Comparison of ENCODE assay signal across 12 mouse cellular contexts in genomic region chr2:103719292-103719646, GRCm38 (mm10). TPM values are rescaled to one million over a fixed set of nuclear protein-coding genes. Genes with fewer than 3 reads are reported as not detected.
DNase-seq lines count a peak whose midpoint lies in the region; ATAC-seq lines count a peak whose summit lies in the region.
"Had no signal": no experiment of that assay in that cellular context is flagged by ENCODE, and none has a peak within 500 bp of the region (broad histone marks: within the 10 kb centered on the region; RNA-seq: fewer than 3 reads in every experiment).

No protein-coding gene starts in this region.

- H3K9ac ChIP-seq in embryonic facial prominence, embryonic 11.5 days (replicated peaks; ENCODE audit: low read length), result no peak overlapping the region
- no peak overlapping the region for H3K9ac ChIP-seq in limb, embryonic 11.5 days (ENCODE audit: low read length)
- H3K9ac ChIP-seq in neural tube, embryonic 11.5 days (ENCODE audit: low read length), result no peak overlapping the region
- no peak overlapping the region for H3K9ac ChIP-seq in neural tube, embryonic 15.5 days (replicated peaks)
- H3K9ac ChIP-seq in intestine, embryonic 15.5 days, result no peak overlapping the region
- no peak overlapping the region for H3K9ac ChIP-seq in liver, embryonic 11.5 days (ENCODE audit: low read depth, low read length)
- H3K9ac ChIP-seq: limb, embryonic 15.5 days had no signal

- H3K4me3 ChIP-seq in embryonic facial prominence, embryonic 11.5 days (ENCODE audit: low read depth, low read length), result no peak overlapping the region
- H3K4me3 ChIP-seq in embryonic facial prominence, embryonic 10.5 days, result no peak overlapping the region
- no peak overlapping the region for H3K4me3 ChIP-seq in limb, embryonic 11.5 days (ENCODE audit: low read depth, low read length)
- H3K4me3 ChIP-seq in limb, embryonic 10.5 days, result no peak overlapping the region
- H3K4me3 ChIP-seq in neural tube, embryonic 11.5 days (ENCODE audit: low read depth, low read length), result no peak overlapping the region
- no peak overlapping the region for H3K4me3 ChIP-seq in neural tube, embryonic 15.5 days (replicated peaks)
- no peak overlapping the region for H3K4me3 ChIP-seq in intestine, embryonic 15.5 days (replicated peaks)
- H3K4me3 ChIP-seq in liver, embryonic 11.5 days (ENCODE audit: low read depth, low read length), result no peak overlapping the region
- H3K4me3 ChIP-seq: layer of hippocampus, adult 2 months; limb, embryonic 15.5 days had no signal

- no peaks in the 10 kb centered on the region for H3K9me3 ChIP-seq in embryonic facial prominence, embryonic 11.5 days (replicated peaks; ENCODE audit: control insufficient read depth, low read length)
- H3K9me3 ChIP-seq in embryonic facial prominence, embryonic 10.5 days, result no peaks in the 10 kb centered on the region
- no peaks in the 10 kb centered on the region for H3K9me3 ChIP-seq in limb, embryonic 11.5 days (ENCODE audit: control insufficient read depth, low read length)
- H3K9me3 ChIP-seq in limb, embryonic 10.5 days (replicated peaks), result no peaks in the 10 kb centered on the region
- H3K9me3 ChIP-seq in neural tube, embryonic 11.5 days (ENCODE audit: control insufficient read depth, low read length), result no peaks in the 10 kb centered on the region
- H3K9me3 ChIP-seq in neural tube, embryonic 15.5 days (replicated peaks), result no peaks in the 10 kb centered on the region
- H3K9me3 ChIP-seq in intestine, embryonic 15.5 days, result no peaks in the 10 kb centered on the region
- H3K9me3 ChIP-seq in liver, embryonic 11.5 days (ENCODE audit: control insufficient read depth, low read length), result no peaks in the 10 kb centered on the region
- H3K9me3 ChIP-seq: limb, embryonic 15.5 days had no signal

- H3K36me3 ChIP-seq in embryonic facial prominence, embryonic 11.5 days (replicated peaks; ENCODE audit: control insufficient read depth, insufficient read depth, low read depth, low read length), result no peaks in the 10 kb centered on the region; the same call in 1 of the 2 replicates
- H3K36me3 ChIP-seq in embryonic facial prominence, embryonic 10.5 days (replicated peaks), result peaks cover 82% of the 10 kb centered on the region
- H3K36me3 ChIP-seq in limb, embryonic 11.5 days (ENCODE audit: control insufficient read depth, insufficient read depth, low read length), result peaks cover 7% of the 10 kb centered on the region
- peaks cover 87% of the 10 kb centered on the region for H3K36me3 ChIP-seq in limb, embryonic 10.5 days
- peaks cover 8% of the 10 kb centered on the region for H3K36me3 ChIP-seq in neural tube, embryonic 11.5 days (ENCODE audit: control insufficient read depth, insufficient read depth, low read length)
- peaks cover 51% of the 10 kb centered on the region for H3K36me3 ChIP-seq in neural tube, embryonic 15.5 days
- peaks cover 27% of the 10 kb centered on the region for H3K36me3 ChIP-seq in intestine, embryonic 15.5 days
- peaks cover 15% of the 10 kb centered on the region for H3K36me3 ChIP-seq in liver, embryonic 11.5 days (ENCODE audit: control insufficient read depth, insufficient read depth, low read length)

- no peak overlapping the region for H3K27ac ChIP-seq in embryonic facial prominence, embryonic 11.5 days (replicated peaks; ENCODE audit: low read depth, low read length)
- H3K27ac ChIP-seq in embryonic facial prominence, embryonic 10.5 days (replicated peaks), result no peak overlapping the region
- H3K27ac ChIP-seq in limb, embryonic 11.5 days (replicated peaks; ENCODE audit: low read depth, low read length), result no peak overlapping the region
- H3K27ac ChIP-seq in limb, embryonic 10.5 days, result no peak overlapping the region
- H3K27ac ChIP-seq in neural tube, embryonic 11.5 days (ENCODE audit: low read depth, low read length), result no peak overlapping the region
- no peak overlapping the region for H3K27ac ChIP-seq in neural tube, embryonic 15.5 days (replicated peaks)
- no peak overlapping the region for H3K27ac ChIP-seq in intestine, embryonic 15.5 days
- no peak overlapping the region for H3K27ac ChIP-seq in liver, embryonic 11.5 days (ENCODE audit: low read depth, low read length)
- H3K27ac ChIP-seq: kidney, postnatal 0 days; layer of hippocampus, adult 2 months; limb, embryonic 15.5 days had no signal

- WGBS in embryonic facial prominence, embryonic 11.5 days, result 90% methylated on average over 7 of the region's 7 CpGs
- WGBS in embryonic facial prominence, embryonic 10.5 days, result 94% methylated on average over 7 of the region's 7 CpGs
- WGBS in limb, embryonic 11.5 days, result 95% methylated on average over 7 of the region's 7 CpGs
- whole genome bisulfite sequencing in limb, embryonic 10.5 days, result 97% methylated on average over 7 of the region's 7 CpGs
- 96% methylated on average over 7 of the region's 7 CpGs for WGBS in neural tube, embryonic 11.5 days
- 96% methylated on average over 7 of the region's 7 CpGs for WGBS in neural tube, embryonic 15.5 days
- 84% methylated on average over 7 of the region's 7 CpGs for WGBS in intestine, embryonic 15.5 days
- WGBS in liver, embryonic 11.5 days, result 94% methylated on average over 7 of the region's 7 CpGs

- no peak overlapping the region for H3K4me2 ChIP-seq in embryonic facial prominence, embryonic 11.5 days (ENCODE audit: low read depth, low read length)
- no peak overlapping the region for H3K4me2 ChIP-seq in limb, embryonic 11.5 days (ENCODE audit: low read depth, severe bottlenecking)
- no peak overlapping the region for H3K4me2 ChIP-seq in neural tube, embryonic 11.5 days (ENCODE audit: low read depth)
- no peak overlapping the region for H3K4me2 ChIP-seq in neural tube, embryonic 15.5 days
- H3K4me2 ChIP-seq in intestine, embryonic 15.5 days (replicated peaks), result no peak overlapping the region
- H3K4me2 ChIP-seq in liver, embryonic 11.5 days, result no peak overlapping the region
- H3K4me2 ChIP-seq: limb, embryonic 15.5 days had no signal

- peak; percentile 31; the same call in 1 of the 2 replicates for ATAC-seq in embryonic facial prominence, embryonic 11.5 days (replicated peaks; ENCODE audit: insufficient number of reproducible peaks, low FRiP score, low TSS enrichment, low read depth)
- ATAC-seq in limb, embryonic 11.5 days (ENCODE audit: insufficient number of reproducible peaks, low FRiP score, low TSS enrichment, low read depth), result 0 out of 2 replicates have a peak, but pooled peaks have one; percentile 27
- peak; percentile 46; the same call in 1 of the 2 replicates for ATAC-seq in neural tube, embryonic 11.5 days (ENCODE audit: insufficient read depth, low FRiP score, low TSS enrichment)
- no peak for ATAC-seq in neural tube, embryonic 15.5 days (ENCODE audit: low FRiP score)
- ATAC-seq in intestine, embryonic 15.5 days, result no peak
- no peak for ATAC-seq in liver, embryonic 11.5 days (replicated peaks; ENCODE audit: low FRiP score)

- H3K27me3 ChIP-seq in embryonic facial prominence, embryonic 11.5 days (ENCODE audit: control insufficient read depth, insufficient read depth, low read length), result no peaks in the 10 kb centered on the region
- no peaks in the 10 kb centered on the region for H3K27me3 ChIP-seq in embryonic facial prominence, embryonic 10.5 days (replicated peaks; ENCODE audit: low read depth, poor library complexity, severe bottlenecking)
- no peaks in the 10 kb centered on the region for H3K27me3 ChIP-seq in limb, embryonic 11.5 days (ENCODE audit: control insufficient read depth, insufficient read depth, low read length)
- H3K27me3 ChIP-seq in limb, embryonic 10.5 days (ENCODE audit: low read depth, poor library complexity, severe bottlenecking), result no peaks in the 10 kb centered on the region
- no peaks in the 10 kb centered on the region for H3K27me3 ChIP-seq in neural tube, embryonic 11.5 days (ENCODE audit: control insufficient read depth, insufficient read depth, low read length)
- H3K27me3 ChIP-seq in neural tube, embryonic 15.5 days (replicated peaks), result no peaks in the 10 kb centered on the region
- H3K27me3 ChIP-seq in intestine, embryonic 15.5 days (replicated peaks), result no peaks in the 10 kb centered on the region
- H3K27me3 ChIP-seq in liver, embryonic 11.5 days (replicated peaks; ENCODE audit: control insufficient read depth, insufficient read depth, low read length), result no peaks in the 10 kb centered on the region
- H3K27me3 ChIP-seq: limb, embryonic 15.5 days; Patski had no signal

- no peak for DNase-seq in embryonic facial prominence, embryonic 11.5 days (ENCODE audit: low spot score)
- DNase-seq in embryonic facial prominence, embryonic 10.5 days (ENCODE audit: low spot score), result no peak
- DNase-seq in limb, embryonic 11.5 days (ENCODE audit: low spot score), result no peak
- no peak for DNase-seq in limb, embryonic 10.5 days (ENCODE audit: low spot score)
- DNase-seq in neural tube, embryonic 11.5 days (ENCODE audit: low spot score), result no peak
- DNase-seq in liver, embryonic 11.5 days (ENCODE audit: low spot score), result no peak

- no peaks in the 10 kb centered on the region for H3K4me1 ChIP-seq in embryonic facial prominence, embryonic 11.5 days (ENCODE audit: control insufficient read depth, insufficient read depth, low read length)
- H3K4me1 ChIP-seq in embryonic facial prominence, embryonic 10.5 days, result no peaks in the 10 kb centered on the region; the same call in 1 of the 2 replicates
- no peaks in the 10 kb centered on the region for H3K4me1 ChIP-seq in limb, embryonic 11.5 days (ENCODE audit: control insufficient read depth, insufficient read depth, low read length)
- H3K4me1 ChIP-seq in limb, embryonic 10.5 days, result 0 out of 2 replicates have a peak, but pooled peaks cover 11% of the 10 kb centered on the region
- H3K4me1 ChIP-seq in neural tube, embryonic 11.5 days (ENCODE audit: control insufficient read depth, insufficient read depth, low read length), result no peaks in the 10 kb centered on the region
- H3K4me1 ChIP-seq in neural tube, embryonic 15.5 days, result no peaks in the 10 kb centered on the region
- H3K4me1 ChIP-seq in intestine, embryonic 15.5 days (replicated peaks), result no peaks in the 10 kb centered on the region
- no peaks in the 10 kb centered on the region for H3K4me1 ChIP-seq in liver, embryonic 11.5 days (replicated peaks; ENCODE audit: control insufficient read depth, insufficient read depth, low read length)
- H3K4me1 ChIP-seq: limb, embryonic 15.5 days had no signal

RNA-seq across cellular contexts. Expression of gene Nat10, which starts 41.8 kb away (rescaled TPM):
- polyA plus RNA-seq in embryonic facial prominence, embryonic 11.5 days (2014; fragmentation: Nextera tagmentation; extraction: Ambion mirVana), result 20.8 and 23.9 TPM in 2 replicates
- polyA plus RNA-seq in embryonic facial prominence, embryonic 10.5 days (2016; fragmentation: Nextera tagmentation; extraction: Ambion mirVana), result 31.5 and 35.4 TPM in 2 replicates
- 29.4 and 31.1 TPM in 2 replicates for polyA plus RNA-seq in limb, embryonic 11.5 days (2014; fragmentation: Nextera tagmentation; extraction: Ambion mirVana)
- polyA plus RNA-seq in limb, embryonic 10.5 days (2016; fragmentation: Nextera tagmentation; extraction: Ambion mirVana), result 34.7 and 43.3 TPM in 2 replicates
- 25.6 and 26.7 TPM in 2 replicates for polyA plus RNA-seq in neural tube, embryonic 11.5 days (2014; fragmentation: Nextera tagmentation; extraction: Ambion mirVana)
- polyA plus RNA-seq in neural tube, embryonic 15.5 days (2015; fragmentation: Nextera tagmentation; extraction: Ambion mirVana), result 18.5 and 23.1 TPM in 2 replicates
- 32.7 and 33.2 TPM in 2 replicates for polyA plus RNA-seq in intestine, embryonic 15.5 days (2015; fragmentation: Nextera tagmentation; extraction: Ambion mirVana)
- 55.1 and 58.8 TPM in 2 replicates for polyA plus RNA-seq in liver, embryonic 11.5 days (2014; fragmentation: Nextera tagmentation; extraction: Ambion mirVana)

Comparison
In these comparisons a context has a peak if more than half of its experiments do, and no peak if none do; other contexts are left out.
1. ATAC-seq: peak in embryonic facial prominence, embryonic 11.5 days (single experiment), limb, embryonic 11.5 days (single experiment) and neural tube, embryonic 11.5 days (single experiment); none in neural tube, embryonic 15.5 days (single experiment), intestine, embryonic 15.5 days (single experiment) and liver, embryonic 11.5 days (single experiment).